Comparison of ENCODE assay signal across 10 mouse cellular contexts in the genomic region with DNA sequence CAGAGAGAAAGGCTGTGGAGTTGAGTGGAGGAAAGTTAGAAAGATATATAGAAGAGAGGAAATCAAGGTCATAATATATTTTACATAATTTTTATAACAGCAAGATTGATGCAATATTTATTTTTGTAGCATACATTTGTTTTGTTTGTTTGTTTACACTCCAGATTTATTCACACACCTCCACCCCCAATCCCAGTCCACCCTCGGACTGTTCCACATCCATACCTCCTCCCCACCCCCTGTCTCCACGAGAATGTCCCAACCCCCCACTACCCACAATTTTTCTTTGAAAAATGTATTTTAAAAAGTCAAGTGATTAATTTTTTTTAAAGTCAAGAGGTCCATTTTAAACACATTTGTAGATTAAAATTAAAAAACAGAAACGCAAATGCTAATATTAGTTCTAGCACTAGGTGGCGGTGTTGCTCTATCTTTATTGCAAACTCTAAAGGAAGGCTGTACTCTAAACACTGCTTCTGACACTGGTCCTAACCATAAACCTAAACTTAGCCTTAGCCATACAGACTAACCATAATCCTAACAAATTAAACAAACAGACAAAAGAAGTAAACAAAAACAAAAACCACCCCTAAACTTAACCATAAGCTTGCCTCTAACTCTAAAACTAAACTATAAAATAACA.
A peak's percentile ranks its signal among the peaks of the same experiment; 100 is the strongest.
DNase-seq lines count a peak whose midpoint lies in the region; ATAC-seq and TF ChIP-seq lines count a peak whose summit lies in the region.
"Had no signal": no experiment of that assay in that cellular context is flagged by ENCODE, and none has a peak within 500 bp of the region (broad histone marks: within the 10 kb centered on the region; RNA-seq: fewer than 3 reads in every experiment).

No protein-coding gene starts in this region.

- no peaks in the 10 kb centered on the region for H3K36me3 ChIP-seq in liver, adult 2 months (ENCODE audit: control insufficient read depth, insufficient read depth, low read length)
- no peaks in the 10 kb centered on the region for H3K36me3 ChIP-seq in liver, embryonic 11.5 days (ENCODE audit: control insufficient read depth, insufficient read depth, low read length)
- no peaks in the 10 kb centered on the region for H3K36me3 ChIP-seq in kidney, embryonic 15.5 days

- WGBS in liver, adult 2 months, result 17% methylated on average over 4 of the region's 4 CpGs
- 21% methylated on average over 4 of the region's 4 CpGs for WGBS in liver, embryonic 11.5 days
- WGBS in kidney, embryonic 15.5 days, result 18% methylated on average over 4 of the region's 4 CpGs

- no peak overlapping the region for H3K4me3 ChIP-seq in liver, adult 2 months (ENCODE audit: insufficient read depth, low read depth, low read length)
- no peak overlapping the region for H3K4me3 ChIP-seq in liver, embryonic 11.5 days (ENCODE audit: low read depth, low read length)
- no peak overlapping the region for H3K4me3 ChIP-seq in kidney, embryonic 15.5 days (replicated peaks)
- H3K4me3 ChIP-seq: erythroblast, embryonic 14.5 days had no signal

- peak; percentile 50 for DNase-seq in CD4-positive, CD25-positive, alpha-beta regulatory T cell, adult 2 months (ENCODE audit: low read depth, low spot score)
- peak; percentile 19 for DNase-seq in liver, adult 2 months (ENCODE audit: extremely low read depth, low read depth, low spot score)
- no peak for DNase-seq in liver, embryonic 11.5 days (ENCODE audit: low spot score)
- peak; percentile 79 for DNase-seq in embryo, embryonic 10.5 days (ENCODE audit: low spot score)
- peak; percentile 32 for DNase-seq in thymus, postnatal 4 days

- H3K4me2 ChIP-seq in liver, embryonic 11.5 days, result no peak overlapping the region
- H3K4me2 ChIP-seq in kidney, embryonic 15.5 days, result no peak overlapping the region

- no peak for ATAC-seq in CD4-positive, CD25-positive, alpha-beta regulatory T cell, adult 4 months
- no peak; the same call in 1 of the 2 replicates for ATAC-seq in liver, embryonic 11.5 days (replicated peaks; ENCODE audit: low FRiP score)
- ATAC-seq in kidney, embryonic 15.5 days (replicated peaks; ENCODE audit: low FRiP score), result 0 out of 2 replicates have a peak, but pooled peaks have one; percentile 52
- peak; percentile 51; the same call in 1 of the 2 replicates for ATAC-seq in megakaryocyte, adult 5-6 weeks (ENCODE audit: poor library complexity, severe bottlenecking)

- TF ChIP-seq CTCF in liver, adult 2 months (IDR thresholded peaks at IDR 0.05; ENCODE audit: low read depth, low read length), result peak; percentile 42; the same call in 1 of the 2 replicates

- no peak for TF ChIP-seq POLR2A in liver, adult 2 months (IDR thresholded peaks at IDR 0.05; ENCODE audit: extremely low read depth, insufficient read depth, low read length)

- no peaks in the 10 kb centered on the region for H3K4me1 ChIP-seq in liver, adult 2 months (ENCODE audit: control insufficient read depth, insufficient read depth, low read length)
- no peaks in the 10 kb centered on the region for H3K4me1 ChIP-seq in liver, embryonic 11.5 days (replicated peaks; ENCODE audit: control insufficient read depth, insufficient read depth, low read length)
- H3K4me1 ChIP-seq in kidney, embryonic 15.5 days, result no peaks in the 10 kb centered on the region

- no peaks in the 10 kb centered on the region for H3K27me3 ChIP-seq in liver, adult 2 months (ENCODE audit: control insufficient read depth, insufficient read depth, low read length)
- no peaks in the 10 kb centered on the region for H3K27me3 ChIP-seq in liver, embryonic 11.5 days (replicated peaks; ENCODE audit: control insufficient read depth, insufficient read depth, low read length)
- no peaks in the 10 kb centered on the region for H3K27me3 ChIP-seq in kidney, embryonic 15.5 days

- H3K9me3 ChIP-seq in liver, embryonic 11.5 days (ENCODE audit: control insufficient read depth, low read length), result no peaks in the 10 kb centered on the region
- no peaks in the 10 kb centered on the region for H3K9me3 ChIP-seq in kidney, embryonic 15.5 days (replicated peaks)

- H3K9ac ChIP-seq in liver, adult 2 months (ENCODE audit: low read depth, low read length), result no peak overlapping the region
- H3K9ac ChIP-seq in liver, embryonic 11.5 days (ENCODE audit: low read depth, low read length), result no peak overlapping the region
- H3K9ac ChIP-seq in kidney, embryonic 15.5 days, result no peak overlapping the region

- H3K79me2 ChIP-seq in liver, adult 2 months (ENCODE audit: control insufficient read depth, insufficient read depth, low read length), result no peaks in the 10 kb centered on the region

- H3K27ac ChIP-seq in liver, adult 2 months (replicated peaks; ENCODE audit: insufficient read depth, low read depth, low read length), result no peak overlapping the region
- H3K27ac ChIP-seq in liver, embryonic 11.5 days (ENCODE audit: low read depth, low read length), result no peak overlapping the region
- no peak overlapping the region for H3K27ac ChIP-seq in kidney, embryonic 15.5 days
- H3K27ac ChIP-seq: macrophage had no signal

Comparison
In these comparisons a context has a peak if more than half of its experiments do, and no peak if none do; other contexts are left out.
1. ATAC-seq: peak in kidney, embryonic 15.5 days (single experiment) and megakaryocyte, adult 5-6 weeks (single experiment); none in CD4-positive, CD25-positive, alpha-beta regulatory T cell, adult 4 months (single experiment) and liver, embryonic 11.5 days (single experiment).